Mouse (Mus musculus) myocyte (in vitro differentiated cells): ENCODE measurements at regions not wholly inside any gene's neighbourhood (a gene's known extent, or its start where the extent isn't known, plus 50 kb on each side); places are given as distances from the start of the nearest gene placed in this dataset.

Experiments used
- CEBPB ChIP-seq: IDR thresholded peaks from 2 replicates; pipeline ENCODE4 v1.6.1; 2011; ENCODE audit warnings: mild to moderate bottlenecking, moderate library complexity; ENCODE audit not compliant: poor library complexity, insufficient read depth, severe bottlenecking
- POLR2A ChIP-seq: IDR thresholded peaks from one replicate; pipeline ENCODE4 v1.6.1; 2011; ENCODE audit warnings: low read depth, mild to moderate bottlenecking, control low read depth, moderate library complexity; ENCODE audit not compliant: insufficient read length

- TF ChIP-seq POLR2A: no peak
- TF ChIP-seq CEBPB: no peak
These were observed 140.0 kb downstream of the 9530068E07Rik start for GRCm38 (mm10) chr11:52536211-52536610.
